Mouse (Mus musculus) testis, adult 2 months (tissue): ENCODE results near the gene Kcnk1.

ENCODE experiments used
- CTCF ChIP-seq: fragments of 200-500 bp; IDR thresholded peaks from 2 replicates; pipeline ENCODE4 v1.5.1; 2012; ENCODE audit warnings: low read depth, mild to moderate bottlenecking, inconsistent platforms, low read length, moderate library complexity; ENCODE audit not compliant: control insufficient read depth, insufficient read depth, insufficient replicate concordance
- POLR2A ChIP-seq: fragments of 200-500 bp; IDR thresholded peaks from 2 replicates; pipeline ENCODE4 v1.6.1; 2012; ENCODE audit warnings: low read depth, mild to moderate bottlenecking, inconsistent platforms, low read length, moderate library complexity; ENCODE audit not compliant: control insufficient read depth

- no peak for TF ChIP-seq CTCF
- TF ChIP-seq POLR2A = no peak
These were observed 14.0 kb downstream of the Kcnk1 start for GRCm38 (mm10) chr8:126008945-126009344.
